Mouse (Mus musculus): ENCODE measurements around the gene Tspan13.

GRCm38 (mm10) chr12:35995799-35996198, 46.5 kb downstream of the Tspan13 start:
- TF ChIP-seq CTCF (IDR thresholded peaks at IDR 0.05; ENCODE audit: borderline replicate concordance, control insufficient read depth, extremely low read depth, insufficient read depth, low read length, poor library complexity), result no peak
- TF ChIP-seq POLR2A (IDR thresholded peaks at IDR 0.05; ENCODE audit: control insufficient read depth, extremely low read depth, insufficient read depth, low read length, poor library complexity), result no peak

All from thymus, adult 2 months (tissue).